Mouse (Mus musculus): Measurements from ENCODE around the gene Rusc2.

The Rusc2 gene

GRCm38 (mm10) chr4:43381408-43382154, at the start of gene Rusc2:
Gene Rusc2, plus strand, starts transcription at chr4:43381979.
- no peak for DNase-seq (ENCODE audit: low spot score)

GRCm38 (mm10) chr4:43334771-43335170, 47.0 kb upstream of the Rusc2 start:
- DNase-seq (ENCODE audit: low spot score): no peak

- DNase-seq (ENCODE audit: low spot score): no peak
Measured at GRCm38 (mm10) chr4:43336176-43336575, 45.6 kb upstream of the Rusc2 start.

- no peak for DNase-seq (ENCODE audit: low spot score)
Measured at GRCm38 (mm10) chr4:43340096-43340804, 41.5 kb upstream of the Rusc2 start.

- no peak for DNase-seq (ENCODE audit: low spot score)
Measured at GRCm38 (mm10) chr4:43341276-43341891, 40.4 kb upstream of the Rusc2 start.

- DNase-seq (ENCODE audit: low spot score): no peak
Measured at GRCm38 (mm10) chr4:43342443-43342842, 39.3 kb upstream of the Rusc2 start.

- DNase-seq (ENCODE audit: low spot score): no peak
Measured at GRCm38 (mm10) chr4:43344932-43345331, 36.8 kb upstream of the Rusc2 start.

GRCm38 (mm10) chr4:43349206-43349605, 32.6 kb upstream of the Rusc2 start:
- DNase-seq (ENCODE audit: low spot score): no peak

- no peak for DNase-seq (ENCODE audit: low spot score)
Measured at GRCm38 (mm10) chr4:43350038-43350560, 31.7 kb upstream of the Rusc2 start.

GRCm38 (mm10) chr4:43353662-43354061, 28.1 kb upstream of the Rusc2 start:
- DNase-seq (ENCODE audit: low spot score): no peak

- DNase-seq (ENCODE audit: low spot score): no peak
Measured at GRCm38 (mm10) chr4:43364914-43365560, 16.7 kb upstream of the Rusc2 start.

- DNase-seq (ENCODE audit: low spot score): no peak
Measured at GRCm38 (mm10) chr4:43367295-43367694, 14.5 kb upstream of the Rusc2 start.

GRCm38 (mm10) chr4:43367787-43368186, 14.0 kb upstream of the Rusc2 start:
- DNase-seq (ENCODE audit: low spot score): no peak

GRCm38 (mm10) chr4:43371406-43371805, 10.4 kb upstream of the Rusc2 start:
- no peak for DNase-seq (ENCODE audit: low spot score)

- DNase-seq (ENCODE audit: low spot score): no peak
Measured at GRCm38 (mm10) chr4:43372155-43372554, 9.6 kb upstream of the Rusc2 start.

- DNase-seq (ENCODE audit: low spot score): no peak
Measured at GRCm38 (mm10) chr4:43374266-43374665, 7.5 kb upstream of the Rusc2 start.

GRCm38 (mm10) chr4:43379601-43380000, 2.2 kb upstream of the Rusc2 start:
- no peak for DNase-seq (ENCODE audit: low spot score)

- DNase-seq (ENCODE audit: low spot score): no peak
Measured at GRCm38 (mm10) chr4:43380951-43381350, 828 bp upstream of the Rusc2 start.

GRCm38 (mm10) chr4:43382155-43383020, 609 bp downstream of the Rusc2 start:
- no peak for DNase-seq (ENCODE audit: low spot score)

GRCm38 (mm10) chr4:43383246-43384082, 1.7 kb downstream of the Rusc2 start:
- no peak for DNase-seq (ENCODE audit: low spot score)
